Mouse (Mus musculus): ENCODE data around the gene Polr2h.

DNA sequence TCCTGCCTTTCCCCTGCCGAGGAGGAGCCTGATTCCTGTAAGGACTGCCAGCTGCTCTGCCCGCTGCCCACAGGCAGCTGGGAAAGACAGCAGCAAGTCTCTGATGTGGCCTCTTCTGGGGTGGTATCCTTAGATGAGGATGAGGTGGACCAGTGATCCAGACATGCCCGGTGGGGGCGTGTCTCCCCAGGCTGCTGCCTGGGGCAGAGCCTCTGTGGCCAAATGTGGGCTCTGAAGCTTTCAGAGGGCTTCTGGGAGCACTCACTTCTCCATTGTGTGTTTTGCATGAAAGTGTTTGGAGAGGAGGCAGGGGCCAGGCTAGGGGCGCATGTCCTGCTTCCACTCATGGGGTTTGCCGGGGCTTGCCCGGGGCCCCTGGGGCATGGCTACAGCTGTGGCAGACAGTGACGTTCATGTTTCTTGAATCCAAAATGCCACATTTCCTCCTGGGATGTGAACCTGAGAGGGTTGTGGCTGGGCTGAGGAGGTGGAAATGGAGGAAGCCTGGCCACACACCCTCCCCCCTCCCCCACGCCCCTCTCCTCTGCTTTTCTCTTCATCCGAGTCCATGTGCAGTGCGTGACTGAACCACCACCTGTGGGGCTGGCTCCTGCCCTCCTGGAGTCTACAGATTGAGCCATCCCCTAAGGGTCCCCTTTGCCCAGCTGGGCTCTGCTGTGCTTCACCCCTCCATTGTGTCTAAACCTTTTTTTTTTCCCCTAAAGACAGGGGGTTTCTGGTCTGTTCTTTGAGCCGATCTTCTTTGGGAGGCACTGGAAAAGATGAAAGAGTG is 15.5 kb upstream of the Polr2h start:
- TF ChIP-seq CTCF (IDR thresholded peaks at IDR 0.05; ENCODE audit: low read depth): no peak
- no peak for TF ChIP-seq EP300 (IDR thresholded peaks at IDR 0.05; ENCODE audit: low read depth)

All from liver, postnatal 0 days (tissue).